Mouse (Mus musculus) MEL (cell line): ENCODE data around the gene Sult2a1. TPM values are rescaled to one million over a fixed set of nuclear protein-coding genes. Genes with fewer than 3 reads are reported as not detected.
"Not testable (repeated sequence)": the region's sequence is repeated elsewhere in the genome, so short reads cannot be mapped to it uniquely, and the experiment has no call there.

Source experiments
- DNase-seq: peaks from one replicate; pipeline ENCODE4 v3.0.0; 2011; ENCODE audit warnings: low read depth, low spot score
- H3K27ac ChIP-seq: 2 replicates; pipeline ENCODE4 v1.5.1; 2012; ENCODE audit warnings: low read depth, mild to moderate bottlenecking, control low read depth, low read length, moderate library complexity; ENCODE audit not compliant: control insufficient read depth
- H3K27me3 ChIP-seq, 2 experiments: fragments of 150-350 bp in 1 of 2; sonication (generic) in 1 of 2; 2 replicates each; pipeline ENCODE4 v1.6.1; 2012; ENCODE audit warnings: low read length in 2 of 2, mild to moderate bottlenecking in 2 of 2, improper control_type of control experiment in 1 of 2, moderate library complexity in 1 of 2; ENCODE audit not compliant: insufficient read depth in 2 of 2, control insufficient read depth in 1 of 2
- H3K36me3 ChIP-seq, 2 experiments: 2 replicates each; pipeline ENCODE4 v1.6.1; 2012 to 2014; ENCODE audit warnings: low read length in 2 of 2, improper control_type of control experiment in 1 of 2, inconsistent platforms in 1 of 2, mild to moderate bottlenecking in 1 of 2; ENCODE audit not compliant: insufficient read depth in 2 of 2, control insufficient read depth in 1 of 2
- H3K4me1 ChIP-seq, 2 experiments: fragments of 150-350 bp in 1 of 2; sonication (generic) in 1 of 2; 2 replicates each; pipeline ENCODE4 v1.6.1; 2012; ENCODE audit warnings: low read length in 2 of 2, improper control_type of control experiment in 1 of 2, mild to moderate bottlenecking in 1 of 2; ENCODE audit not compliant: insufficient read depth in 2 of 2, control insufficient read depth in 1 of 2
- H3K4me3 ChIP-seq, 2 experiments: fragments of 150-350 bp in 1 of 2; sonication (generic) in 1 of 2; 2 replicates each; pipeline ENCODE4 v1.5.1; 2012; ENCODE audit warnings: low read depth in 2 of 2, low read length in 2 of 2, mild to moderate bottlenecking in 2 of 2, moderate library complexity in 2 of 2, control low read depth in 1 of 2, improper control_type of control experiment in 1 of 2; ENCODE audit not compliant: control insufficient read depth in 1 of 2, insufficient read depth in 1 of 2
- H3K79me2 ChIP-seq: 2 replicates; pipeline ENCODE4 v1.6.1; 2012; ENCODE audit warnings: mild to moderate bottlenecking, low read length, moderate library complexity; ENCODE audit not compliant: control insufficient read depth, poor library complexity, insufficient read depth
- H3K9ac ChIP-seq: 2 replicates; pipeline ENCODE4 v1.6.1; 2012; ENCODE audit warnings: low read depth, mild to moderate bottlenecking, control low read depth, low read length, moderate library complexity; ENCODE audit not compliant: control insufficient read depth, poor library complexity, severe bottlenecking
- H3K9me3 ChIP-seq: fragments of 150-350 bp; sonication (generic); replicated peaks from 2 replicates; pipeline ENCODE4 v1.6.1; 2012; ENCODE audit warnings: mild to moderate bottlenecking, low read length, improper control_type of control experiment, moderate library complexity; ENCODE audit not compliant: insufficient read depth
- BHLHE40 ChIP-seq: IDR thresholded peaks from 2 replicates; pipeline ENCODE4 v1.6.1; 2012; ENCODE audit warnings: low read depth, mild to moderate bottlenecking, inconsistent platforms, low read length, improper control_type of control experiment, borderline replicate concordance
- CHD1 ChIP-seq: IDR thresholded peaks from 2 replicates; pipeline ENCODE4 v1.6.1; 2012; ENCODE audit warnings: low read depth, mild to moderate bottlenecking, inconsistent platforms, low read length, improper control_type of control experiment
- CTCF ChIP-seq, 3 experiments: IDR thresholded peaks in 2 of 3; conservative IDR thresholded peaks in 1 of 3; 2 replicates each; pipeline ENCODE4 v1.5.1; 2011 to 2012; ENCODE audit warnings: low read length in 3 of 3, low read depth in 2 of 3, mild to moderate bottlenecking in 2 of 3, improper control_type of control experiment in 1 of 3, inconsistent platforms in 1 of 3, mixed read lengths in 1 of 3, moderate library complexity in 1 of 3; ENCODE audit not compliant: control insufficient read depth in 1 of 3, insufficient read depth in 1 of 3, poor library complexity in 1 of 3, severe bottlenecking in 1 of 3
- ETS1 ChIP-seq: IDR thresholded peaks from 2 replicates; pipeline ENCODE4 v1.6.1; 2012; ENCODE audit warnings: low read depth, mild to moderate bottlenecking, inconsistent platforms, low read length, improper control_type of control experiment, moderate library complexity
- GABPA ChIP-seq: IDR thresholded peaks from 2 replicates; pipeline ENCODE4 v1.6.1; 2012; ENCODE audit warnings: low read depth, mild to moderate bottlenecking, inconsistent platforms, low read length, improper control_type of control experiment, moderate library complexity
- JUND ChIP-seq: IDR thresholded peaks from 2 replicates; pipeline ENCODE4 v1.6.1; 2011; ENCODE audit warnings: low read depth, mild to moderate bottlenecking, improper control_type of control experiment, low read length
- KAT2A ChIP-seq: conservative IDR thresholded peaks from 2 replicates; pipeline ENCODE4 v1.6.1; 2012; ENCODE audit warnings: low read depth, low read length, improper control_type of control experiment, inconsistent platforms
- MAFK ChIP-seq: IDR thresholded peaks from 2 replicates; pipeline ENCODE4 v1.6.1; 2011; ENCODE audit warnings: low read depth, mild to moderate bottlenecking, low read length, improper control_type of control experiment, borderline replicate concordance
- MXI1 ChIP-seq: IDR thresholded peaks from 2 replicates; pipeline ENCODE4 v1.6.1; 2011; ENCODE audit warnings: mild to moderate bottlenecking, low read depth, low read length, improper control_type of control experiment
- MYB ChIP-seq: IDR thresholded peaks from 2 replicates; pipeline ENCODE4 v1.6.1; 2011; ENCODE audit warnings: mild to moderate bottlenecking, low read depth, low read length, improper control_type of control experiment
- MYC ChIP-seq: IDR thresholded peaks from 2 replicates; pipeline ENCODE4 v1.6.1; 2011; ENCODE audit warnings: low read depth, mild to moderate bottlenecking, low read length, improper control_type of control experiment, moderate library complexity
- NRF1 ChIP-seq: IDR thresholded peaks from 2 replicates; pipeline ENCODE4 v1.6.1; 2014; ENCODE audit warnings: low read depth, mild to moderate bottlenecking, inconsistent platforms, low read length, improper control_type of control experiment, moderate library complexity; ENCODE audit not compliant: poor library complexity, insufficient read depth, severe bottlenecking
- POLR2AphosphoS5 ChIP-seq: IDR thresholded peaks from 2 replicates; pipeline ENCODE4 v1.6.1; 2012; ENCODE audit warnings: low read depth, borderline replicate concordance, mild to moderate bottlenecking, inconsistent platforms, low read length, moderate library complexity, mixed read lengths
- RCOR1 ChIP-seq: IDR thresholded peaks from 2 replicates; pipeline ENCODE4 v1.6.1; 2012; ENCODE audit warnings: low read depth, mild to moderate bottlenecking, inconsistent platforms, low read length, improper control_type of control experiment
- TBP ChIP-seq: IDR thresholded peaks from 2 replicates; pipeline ENCODE4 v1.8.0; 2011; ENCODE audit warnings: low read depth, low read length, improper control_type of control experiment
- UBTF ChIP-seq: IDR thresholded peaks from 2 replicates; pipeline ENCODE4 v1.6.1; 2012; ENCODE audit warnings: low read depth, mild to moderate bottlenecking, inconsistent platforms, low read length, improper control_type of control experiment, moderate library complexity, borderline replicate concordance; ENCODE audit not compliant: insufficient read depth
- ZKSCAN1 ChIP-seq: IDR thresholded peaks from 2 replicates; pipeline ENCODE4 v1.6.1; 2012; ENCODE audit warnings: low read depth, mild to moderate bottlenecking, inconsistent platforms, low read length, improper control_type of control experiment, moderate library complexity
- ZMIZ1 ChIP-seq: IDR thresholded peaks from 2 replicates; pipeline ENCODE4 v1.6.1; 2012; ENCODE audit warnings: low read depth, mild to moderate bottlenecking, inconsistent platforms, low read length, improper control_type of control experiment, moderate library complexity
- ZNF384 ChIP-seq: IDR thresholded peaks from 2 replicates; pipeline ENCODE4 v1.6.1; 2012; ENCODE audit warnings: low read depth, mild to moderate bottlenecking, inconsistent platforms, low read length, improper control_type of control experiment
- polyA plus RNA-seq, 2 experiments: library from polyadenylated mRNA; stranded (reverse) in 1 of 2; unstranded in 1 of 2; fragments of >175 nt in 1 of 2; fragments of >200 nt in 1 of 2; gene quantifications; 2 replicates each; pipeline versions ENCODE4 v1.2.1 to v1.2.4; 2012; ENCODE audit warnings: low replicate concordance in 2 of 2, low read depth in 1 of 2; ENCODE audit not compliant: insufficient read length in 2 of 2, insufficient read depth in 1 of 2, missing spikeins in 1 of 2
- total RNA-seq: library from RNA; depleted of rRNA; stranded (reverse); fragments of 300-350 nt; gene quantifications from 2 replicates; pipeline ENCODE4 v1.2.3, GENCODE M21; 2012; rRNA removed

Sult2a1 gene
- total RNA-seq, result not detected in 2 replicates
- not detected for polyA plus RNA-seq

- not testable (repeated sequence) for H3K9ac ChIP-seq, H3K27ac ChIP-seq, H3K4me1 ChIP-seq, H3K9me3 ChIP-seq, H3K27me3 ChIP-seq, H3K4me3 ChIP-seq, DNase-seq, H3K79me2 ChIP-seq, H3K36me3 ChIP-seq
Observed at GRCm38 (mm10) chr7:13837309-13837708, at the start of gene Sult2a1. Gene Sult2a1, minus strand, starts transcription at chr7:13837409.

GRCm38 (mm10) chr7:13813913-13814312 lies 23.3 kb downstream of the Sult2a1 start:
- no peaks in the 10 kb centered on the region for H3K9me3 ChIP-seq
- H3K4me3 ChIP-seq, result no peak overlapping the region
- no peaks in the 10 kb centered on the region; a peak in 1 of 4 replicates for H3K27me3 ChIP-seq
- no peak overlapping the region for H3K27ac ChIP-seq
- H3K9ac ChIP-seq, result no peak overlapping the region
- H3K4me1 ChIP-seq, result no peaks in the 10 kb centered on the region
- no peak for DNase-seq
- no peaks in the 10 kb centered on the region for H3K79me2 ChIP-seq
- TF ChIP-seq RCOR1, result no peak
- TF ChIP-seq UBTF, result no peak
- no peak for TF ChIP-seq ZNF384
- TF ChIP-seq MYC, result no peak
- no peak for TF ChIP-seq MXI1
- no peak for TF ChIP-seq POLR2AphosphoS5
- TF ChIP-seq MYB, result no peak
- TF ChIP-seq CHD1, result no peak
- no peak for TF ChIP-seq GABPA
- no peak for TF ChIP-seq ZMIZ1
- TF ChIP-seq KAT2A, result no peak
- TF ChIP-seq TBP, result no peak
- TF ChIP-seq ZKSCAN1, result no peak
- no peak for TF ChIP-seq CTCF (IDR thresholded peaks at IDR 0.05 in 2 of 3, conservative IDR thresholded peaks at IDR 0.05 in 1 of 3; ENCODE audit: control insufficient read depth in 1 of 3, insufficient read depth in 1 of 3, low read depth in 2 of 3, low read length in 3 of 3, poor library complexity in 1 of 3, severe bottlenecking in 1 of 3)
- TF ChIP-seq BHLHE40, result no peak
- TF ChIP-seq MAFK, result no peak
- no peak for TF ChIP-seq ETS1
- no peak for TF ChIP-seq JUND
- TF ChIP-seq NRF1, result no peak
- H3K36me3 ChIP-seq, result no peaks in the 10 kb centered on the region

Other genes with a start within 250 kb of the Sult2a1 start
- not detected in 2 replicates for gene Sult2a5, start 213.4 kb downstream of the Sult2a1 start, total RNA-seq
- not detected for gene Sult2a5, start 213.4 kb downstream of the Sult2a1 start, polyA plus RNA-seq
- gene Sult2a2, start 103.9 kb downstream of the Sult2a1 start, total RNA-seq, result not detected in 2 replicates
- not detected for gene Sult2a2, start 103.9 kb downstream of the Sult2a1 start, polyA plus RNA-seq
- gene Sult2a4, start 152.2 kb upstream of the Sult2a1 start, total RNA-seq, result not detected in 2 replicates
- not detected for gene Sult2a4, start 152.2 kb upstream of the Sult2a1 start, polyA plus RNA-seq